Mouse (Mus musculus) small intestine, adult 2 months (tissue): ENCODE data around the gene Ccl22.

Experiments
- CTCF ChIP-seq: fragments of 200-500 bp; IDR thresholded peaks from 2 replicates; pipeline ENCODE4 v1.5.1; 2012; ENCODE audit warnings: low read depth, mild to moderate bottlenecking, control low read depth, inconsistent platforms, low read length, moderate library complexity, mixed read lengths; ENCODE audit not compliant: insufficient replicate concordance, insufficient read length; ENCODE audit errors: extremely low read depth
- POLR2A ChIP-seq: fragments of 200-500 bp; IDR thresholded peaks from 2 replicates; pipeline ENCODE4 v1.6.1; 2012; ENCODE audit warnings: low read depth, mild to moderate bottlenecking, control low read depth, inconsistent platforms, low read length, moderate library complexity

- TF ChIP-seq CTCF (no peak), POLR2A (no peak)
Measured at GRCm38 (mm10) chr8:94745476-94746184, at the start of gene Ccl22.
